Mouse (Mus musculus) ovary, postnatal 36 days (tissue): Measurements from ENCODE around the gene Sult6b1.

Source experiments
- DNase-seq: peaks from one replicate; pipeline ENCODE4 v3.0.0; 2022; ENCODE audit warnings: low spot score, mixed read lengths

Gene Sult6b1

DNA sequence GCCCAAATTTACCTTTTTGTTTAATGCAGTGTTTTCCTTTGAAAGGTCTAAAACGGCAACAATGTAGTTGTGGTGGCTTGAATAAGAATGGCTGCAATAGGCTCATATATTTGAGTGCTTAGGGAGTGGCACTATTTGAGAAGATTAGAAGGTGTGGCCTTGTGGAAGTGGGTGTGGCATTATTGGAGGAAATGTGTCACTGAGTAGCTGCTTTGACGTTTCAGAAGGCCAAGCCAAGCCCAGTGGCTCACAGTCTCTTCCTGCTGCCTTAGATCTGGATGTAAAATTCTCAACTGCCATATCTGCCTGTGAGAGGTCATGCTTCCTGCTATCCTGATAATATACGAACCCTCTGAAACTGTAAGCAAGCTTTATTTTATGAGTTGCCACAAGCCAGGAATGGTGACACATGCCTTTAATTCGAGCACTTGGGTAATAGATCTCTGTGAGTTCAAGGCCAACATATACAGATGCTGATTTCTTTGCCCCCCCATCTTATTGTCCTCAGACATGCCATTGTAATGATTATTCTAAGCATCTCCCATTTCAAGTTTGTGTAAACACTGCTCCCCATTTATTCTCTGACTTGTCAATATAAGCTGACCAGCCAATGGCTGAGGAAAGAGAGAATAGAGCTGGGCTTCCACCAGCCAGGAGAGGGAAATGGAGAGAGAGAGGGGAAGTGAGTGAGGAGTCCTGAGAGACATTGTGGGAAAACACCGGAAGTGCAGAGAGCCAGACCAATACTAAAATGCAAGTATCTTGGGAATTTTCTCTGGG is 21.3 kb downstream of the Sult6b1 start:
- no peak for DNase-seq

DNA sequence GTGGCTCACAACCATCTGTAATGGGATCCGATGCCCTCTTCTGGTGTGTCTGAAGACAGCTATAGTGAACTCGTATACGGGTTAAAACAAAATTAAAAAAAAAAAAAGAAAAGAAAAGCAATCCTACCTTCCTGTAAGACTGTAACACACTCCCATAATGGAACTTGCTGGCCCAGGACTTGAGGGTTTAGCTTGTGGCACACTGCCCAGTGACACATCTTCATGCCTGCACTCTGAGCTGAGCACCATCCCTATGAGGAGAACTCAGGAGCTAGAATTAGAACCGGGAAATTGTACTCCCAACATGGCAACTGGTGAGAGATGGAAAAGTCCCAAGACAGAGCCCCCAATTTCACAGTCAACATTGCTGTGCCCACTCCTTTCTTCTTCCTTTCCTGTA is 23.5 kb downstream of the Sult6b1 start:
- DNase-seq: no peak

DNA sequence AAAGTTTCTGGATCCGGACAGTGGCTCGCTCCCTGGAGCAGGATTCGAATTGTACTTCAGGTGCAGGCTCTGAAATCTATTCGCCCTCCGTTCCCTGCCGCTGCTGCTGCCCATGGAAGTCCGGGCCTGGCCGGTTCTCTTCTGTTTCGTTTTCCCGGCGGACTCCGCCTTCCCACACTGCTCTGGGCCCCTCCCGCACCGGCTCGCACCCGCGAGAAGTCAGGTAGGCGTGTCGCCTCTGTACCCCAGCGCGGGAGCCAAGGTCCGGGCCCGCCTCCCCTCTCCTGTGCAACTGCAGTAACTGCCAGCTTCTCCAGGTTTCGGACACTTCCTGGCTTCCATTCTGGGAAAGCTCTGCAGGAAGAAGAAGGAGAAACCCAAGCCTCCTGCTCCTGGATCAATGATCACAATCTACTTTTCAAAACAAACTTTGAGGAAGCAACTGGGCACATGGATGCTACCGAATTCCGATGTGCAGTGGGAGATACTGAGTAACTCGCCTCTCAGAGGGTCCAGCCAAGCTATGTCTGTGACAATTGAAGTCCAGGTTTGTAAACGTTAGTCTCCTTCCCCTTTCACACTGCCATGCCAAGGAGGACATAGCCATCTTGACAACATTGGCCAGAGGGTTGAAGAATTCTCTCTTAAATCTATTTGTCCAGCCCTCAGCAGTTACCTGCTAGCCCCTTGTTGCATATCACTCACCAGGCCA is 24.2 kb downstream of the Sult6b1 start, which contains the start of gene Eif2ak2:
Gene Eif2ak2, minus strand, starts transcription at position 173 of the 712 bp plus-strand sequence.
- DNase-seq: peak; percentile 89

DNA sequence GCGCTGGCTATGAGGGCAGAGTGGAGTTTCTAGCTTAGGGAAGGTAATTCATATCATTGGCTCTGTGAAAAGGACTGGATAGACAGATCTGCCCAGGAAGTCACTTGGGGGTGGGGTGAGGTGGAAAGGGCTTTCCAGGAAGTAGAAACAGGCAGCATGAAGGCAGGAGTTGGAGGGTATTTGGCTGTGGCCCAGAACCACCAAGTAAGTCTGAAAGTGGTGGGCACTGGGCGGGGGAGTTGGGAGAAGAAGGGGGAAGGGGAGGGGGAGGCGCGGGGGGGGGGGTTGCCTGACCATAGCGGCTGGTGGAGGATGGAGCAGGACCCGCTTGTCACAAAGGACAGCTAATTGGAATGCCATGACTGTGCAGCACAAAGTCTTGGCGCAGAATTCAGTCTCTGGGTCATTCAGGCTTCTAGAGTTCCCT is 24.9 kb downstream of the Sult6b1 start:
- no peak for DNase-seq

DNA sequence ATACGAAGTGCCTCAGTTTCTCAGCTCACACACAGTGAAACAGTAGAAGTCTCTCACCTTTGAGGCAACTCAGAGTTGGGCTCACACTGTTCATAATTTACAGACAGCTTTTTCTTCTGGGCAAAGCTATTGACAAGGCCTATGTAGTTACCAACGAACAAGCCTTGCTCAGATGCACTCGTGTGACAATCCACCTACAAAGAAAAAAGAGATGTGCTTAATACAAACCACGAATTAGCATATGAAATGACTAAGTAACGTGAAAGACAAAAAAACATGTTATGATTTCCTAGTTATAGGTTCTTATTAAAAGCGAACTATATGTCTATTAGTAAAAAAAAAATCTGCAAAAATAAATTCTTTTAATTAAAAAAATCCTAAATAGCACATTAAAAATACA is 32.9 kb downstream of the Sult6b1 start:
- no peak for DNase-seq

DNA sequence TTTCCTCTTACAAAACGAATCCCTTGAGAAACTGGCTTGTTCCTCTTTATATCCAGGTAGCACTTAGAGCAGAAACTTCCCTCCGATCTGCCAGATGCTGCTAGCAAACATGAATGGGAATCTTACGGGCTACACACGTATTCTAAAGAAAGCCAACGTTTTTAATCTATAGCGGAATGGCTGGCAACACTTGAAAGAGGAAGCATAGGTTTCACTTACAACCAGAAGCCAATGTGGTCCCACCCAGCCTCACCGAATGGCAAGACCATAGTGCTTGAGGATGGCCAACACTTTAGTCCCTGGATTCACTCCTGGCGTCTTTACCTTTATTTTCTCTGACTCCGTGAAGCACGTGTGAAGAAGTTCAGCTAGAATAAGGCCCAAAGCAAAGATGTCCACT is 50.5 kb downstream of the Sult6b1 start:
- DNase-seq: no peak

DNA sequence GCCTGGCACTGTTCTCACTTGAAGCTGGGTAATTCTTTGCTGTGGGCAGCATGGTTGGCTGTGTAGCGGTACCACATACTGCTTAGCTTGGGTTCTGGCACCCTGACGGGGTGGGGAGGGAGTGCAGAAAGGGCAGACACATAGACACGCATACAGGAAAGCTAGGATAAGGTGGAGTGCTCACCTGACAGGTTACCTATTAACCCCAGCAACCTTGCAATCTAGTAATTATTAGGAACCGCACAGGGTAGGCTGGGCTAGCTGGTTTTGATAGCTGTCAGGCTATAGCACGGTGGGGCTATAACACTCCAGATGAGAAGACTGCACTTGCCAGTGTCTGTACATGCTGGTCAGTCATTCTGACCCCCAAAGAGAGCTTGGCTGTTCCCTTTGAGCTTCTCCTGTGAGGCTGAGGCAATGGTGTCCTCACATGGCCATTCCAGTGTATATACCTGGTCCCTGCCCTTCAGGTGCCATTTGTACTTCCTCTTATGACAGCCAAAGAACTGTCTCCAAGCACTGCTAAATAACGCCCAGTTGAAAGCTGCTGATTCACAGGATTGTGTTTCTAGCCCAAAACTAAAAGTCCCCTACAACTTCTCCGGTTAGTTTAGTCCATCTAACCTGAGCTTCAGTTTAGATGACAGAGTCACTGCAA is 64.4 kb downstream of the Sult6b1 start:
- DNase-seq: no peak

DNA sequence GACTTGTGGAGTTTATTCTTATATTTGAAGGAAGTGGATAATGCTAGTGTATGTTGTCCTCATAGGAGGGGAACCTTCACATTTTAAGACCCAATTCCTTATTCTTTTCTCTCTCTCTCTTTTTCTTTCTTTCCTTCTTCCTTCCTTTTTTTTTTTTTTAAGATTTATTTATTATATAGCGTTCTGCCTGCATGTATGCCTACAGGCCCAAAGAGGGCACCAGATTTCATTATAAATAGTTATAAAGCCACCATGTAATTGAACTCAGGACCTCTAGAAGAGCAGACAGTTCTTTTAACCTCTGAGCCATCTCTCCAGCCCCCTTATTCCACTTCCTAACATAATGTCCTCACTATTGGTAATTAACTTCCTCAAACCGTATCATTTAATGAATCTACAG is 70.7 kb downstream of the Sult6b1 start:
- DNase-seq: no peak

DNA sequence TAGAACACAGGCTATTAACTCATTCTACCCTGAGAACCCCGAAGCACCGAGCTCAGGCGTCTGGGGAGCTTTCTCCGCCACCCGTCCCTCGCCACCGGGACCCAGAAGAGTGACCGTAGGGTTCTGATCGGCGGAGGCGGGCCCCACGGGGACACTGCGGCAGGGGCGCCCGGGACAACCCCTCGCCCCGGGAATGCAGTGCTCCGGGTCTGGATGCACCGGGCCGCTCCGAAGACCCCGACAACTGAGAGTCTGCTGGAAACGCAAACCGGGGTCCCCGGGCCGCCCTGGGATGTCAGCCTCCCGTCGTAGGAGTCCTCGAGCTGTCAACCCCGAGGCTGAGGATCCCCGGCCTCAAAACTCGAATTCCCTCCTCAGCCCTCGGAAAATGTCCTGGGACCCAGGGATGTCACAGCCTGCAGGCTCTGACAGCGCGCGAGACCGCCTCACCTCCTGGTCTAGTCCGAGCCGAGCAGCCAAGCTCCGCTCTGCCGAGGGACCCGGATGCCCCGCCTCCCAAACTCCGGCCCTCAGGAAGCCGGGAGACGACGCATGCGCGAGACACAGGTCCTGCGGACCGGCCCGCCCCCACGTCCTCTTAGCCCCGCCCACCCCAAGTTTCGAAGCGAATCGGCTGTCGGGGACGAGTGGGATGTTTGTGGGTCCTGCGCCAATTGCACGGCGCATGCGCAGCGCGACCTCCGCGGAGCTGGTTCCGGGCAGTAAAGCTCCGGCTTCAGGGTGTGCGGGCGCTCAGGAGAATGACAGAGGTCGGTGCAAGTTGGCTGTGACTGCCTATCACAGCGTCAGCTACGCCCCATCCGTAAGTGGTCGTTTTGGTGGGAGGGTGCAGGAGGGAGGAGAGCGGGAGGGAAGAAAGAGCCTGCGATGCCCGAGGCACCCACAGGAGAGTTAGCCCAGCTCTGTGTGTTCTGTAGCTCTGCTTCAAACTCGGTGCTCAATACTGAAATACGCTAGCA is 71.6 kb downstream of the Sult6b1 start, which contains the start of the genes Heatr5b and Gpatch11:
Gene Heatr5b, minus strand, starts transcription at position 509 of the 980 bp plus-strand sequence.
Gene Gpatch11, plus strand, starts transcription at position 712 of the 980 bp plus-strand sequence.
- DNase-seq: peak; percentile 98
